Mouse (Mus musculus) midbrain, embryonic 11.5 days (tissue): ENCODE measurements around the gene Sync. TPM values are rescaled to one million over a fixed set of nuclear protein-coding genes. Genes with fewer than 3 reads are reported as not detected.
A peak's percentile ranks its signal among the peaks of the same experiment; 100 is the strongest.

Source experiments
- ATAC-seq: fragments of 200-750 bp; cut with Nextera tagmentation; 2 replicates; pipeline ENCODE4 v1.8.0; 2017; ENCODE audit warnings: moderate TSS enrichment, moderate library complexity; ENCODE audit not compliant: low FRiP score
- DNase-seq: peaks from one replicate; pipeline ENCODE4 v3.0.0; 2015; ENCODE audit warnings: low spot score; ENCODE audit errors: missing footprints
- H3K27ac ChIP-seq: fragments of 300-500 bp; sonication (generic); 2 replicates; pipeline ENCODE4 v1.5.1; 2014; ENCODE audit warnings: low read depth, low read length
- H3K27me3 ChIP-seq: fragments of 300-500 bp; sonication (generic); 2 replicates; pipeline ENCODE4 v1.6.1; 2014; ENCODE audit warnings: mild to moderate bottlenecking, low read length, moderate library complexity, mixed read lengths; ENCODE audit not compliant: control insufficient read depth, insufficient read depth
- H3K36me3 ChIP-seq: fragments of 300-500 bp; sonication (generic); 2 replicates; pipeline ENCODE4 v1.6.1; 2014; ENCODE audit warnings: mild to moderate bottlenecking, low read length, moderate library complexity, mixed read lengths; ENCODE audit not compliant: control insufficient read depth, insufficient read depth
- H3K4me1 ChIP-seq: fragments of 300-500 bp; sonication (generic); 2 replicates; pipeline ENCODE4 v1.6.1; 2014; ENCODE audit warnings: low read length; ENCODE audit not compliant: control insufficient read depth, insufficient read depth
- H3K4me2 ChIP-seq: fragments of 300-500 bp; sonication (generic); 2 replicates; pipeline ENCODE4 v1.6.1; 2014; ENCODE audit warnings: mild to moderate bottlenecking, moderate library complexity
- H3K4me3 ChIP-seq: fragments of 300-500 bp; sonication (generic); 2 replicates; pipeline ENCODE4 v1.5.1; 2014; ENCODE audit warnings: low read depth, low read length
- H3K9ac ChIP-seq: fragments of 300-500 bp; sonication (generic); 2 replicates; pipeline ENCODE4 v1.6.1; 2014; ENCODE audit warnings: low read length
- H3K9me3 ChIP-seq: fragments of 300-500 bp; sonication (generic); 2 replicates; pipeline ENCODE4 v1.6.1; 2016; ENCODE audit warnings: low read length; ENCODE audit not compliant: control insufficient read depth
- WGBS: fragments of 180-500 bp; shearing (Covaris S2); extraction: QIAGEN DNeasy Blood & Tissue Kit; methylation state at CpG from one replicate; pipeline ENCODE4 v1.1.7; 2014; 5-methylcytosine and 5-hydroxymethylcytosine counted together
- polyA plus RNA-seq: library from polyadenylated mRNA; unstranded; fragments of >200 nt; fragmentation: Nextera tagmentation; extraction: Ambion mirVana; gene quantifications from 2 replicates; pipeline ENCODE4 v1.2.1, GENCODE M21; 2014

The Sync gene
- polyA plus RNA-seq, 1 experiment from 2014 or later: 0.53 TPM

DNA sequence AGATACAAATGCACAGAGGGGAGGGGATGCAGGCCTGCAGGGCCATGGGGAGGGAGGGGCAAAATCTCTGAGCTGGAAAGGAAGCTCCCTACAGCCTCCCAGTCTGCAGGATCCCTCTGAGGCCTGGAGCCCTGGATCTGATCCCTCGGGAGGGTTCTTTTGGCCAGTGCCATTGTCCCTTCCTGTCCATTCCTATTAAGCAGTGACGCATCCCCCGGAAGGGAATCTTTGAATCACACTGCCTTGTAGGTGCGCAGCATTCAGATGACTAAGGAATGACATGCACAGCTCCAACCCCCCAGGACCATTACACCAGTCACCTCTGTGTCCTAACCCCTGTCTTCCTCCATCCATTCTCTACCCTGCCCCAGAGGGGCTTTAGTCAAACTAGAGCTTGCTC is 28.3 kb upstream of the Sync start:
- Histone ChIP-seq H3K4me1 (peaks cover 23% of the 10 kb centered on the region), H3K9me3 (no peaks in the 10 kb centered on the region), H3K9ac (0 out of 2 replicates have a peak overlapping the region, but pooled peaks have one; percentile 13), H3K4me2 (no peak overlapping the region), H3K36me3 (no peaks in the 10 kb centered on the region), H3K4me3 (no peak overlapping the region), H3K27ac (no peak overlapping the region), H3K27me3 (no peaks in the 10 kb centered on the region)
- 22% methylated on average over 4 of the region's 4 CpGs for WGBS
- no peak for DNase-seq
- ATAC-seq: no peak

DNA sequence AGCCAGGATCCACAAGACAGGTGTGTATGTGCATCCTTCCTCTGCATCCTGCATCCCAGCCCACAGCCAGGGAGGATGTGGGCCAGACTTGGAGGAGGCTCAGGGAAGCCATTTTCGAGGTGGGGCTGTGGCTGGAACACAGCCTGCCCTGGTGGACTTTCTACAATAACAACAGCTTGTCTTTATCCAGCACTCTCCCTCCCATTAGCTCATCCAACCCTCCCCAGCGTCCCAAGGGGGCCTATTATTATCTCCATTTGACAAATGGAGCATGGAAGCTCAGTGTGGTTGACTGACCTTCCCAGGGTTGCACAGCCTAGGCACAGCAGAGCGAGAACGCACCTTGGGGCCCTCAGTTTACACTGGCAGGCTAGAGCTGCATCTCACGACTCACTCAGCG is 26.7 kb upstream of the Sync start:
- H3K36me3 ChIP-seq: no peaks in the 10 kb centered on the region
- 6% methylated on average over 6 of the region's 6 CpGs for WGBS
- no peak overlapping the region for H3K9ac ChIP-seq
- no peak overlapping the region for H3K4me3 ChIP-seq
- no peaks in the 10 kb centered on the region for H3K9me3 ChIP-seq
- no peak for DNase-seq
- no peaks in the 10 kb centered on the region for H3K27me3 ChIP-seq
- no peak overlapping the region for H3K4me2 ChIP-seq
- no peak for ATAC-seq
- no peak overlapping the region for H3K27ac ChIP-seq
- peaks cover 23% of the 10 kb centered on the region for H3K4me1 ChIP-seq

DNA sequence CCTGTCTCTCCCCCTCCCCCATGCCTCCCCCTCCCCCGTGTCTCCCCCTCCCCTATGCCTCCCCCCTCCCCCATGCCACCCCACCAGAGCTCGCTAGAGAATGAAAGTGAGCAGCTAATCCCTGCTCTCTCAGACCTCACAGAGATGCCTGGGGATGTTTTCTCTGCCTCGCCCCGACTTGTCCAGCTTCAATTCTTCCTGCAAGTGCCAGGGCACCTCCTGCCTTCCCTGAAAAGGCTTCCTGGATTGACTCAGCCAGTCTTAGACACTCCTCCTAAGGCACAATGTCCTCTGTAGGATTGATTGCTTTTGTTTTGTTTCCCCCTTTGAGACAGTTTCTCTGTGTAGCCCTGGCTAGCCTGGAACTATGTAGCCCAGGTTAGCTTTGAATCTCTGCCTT is 26.2 kb upstream of the Sync start, which contains the start of gene C77080:
Gene C77080 (minus strand): TSS at position 209 of the 400 bp plus-strand sequence.
- no peak for DNase-seq

DNA sequence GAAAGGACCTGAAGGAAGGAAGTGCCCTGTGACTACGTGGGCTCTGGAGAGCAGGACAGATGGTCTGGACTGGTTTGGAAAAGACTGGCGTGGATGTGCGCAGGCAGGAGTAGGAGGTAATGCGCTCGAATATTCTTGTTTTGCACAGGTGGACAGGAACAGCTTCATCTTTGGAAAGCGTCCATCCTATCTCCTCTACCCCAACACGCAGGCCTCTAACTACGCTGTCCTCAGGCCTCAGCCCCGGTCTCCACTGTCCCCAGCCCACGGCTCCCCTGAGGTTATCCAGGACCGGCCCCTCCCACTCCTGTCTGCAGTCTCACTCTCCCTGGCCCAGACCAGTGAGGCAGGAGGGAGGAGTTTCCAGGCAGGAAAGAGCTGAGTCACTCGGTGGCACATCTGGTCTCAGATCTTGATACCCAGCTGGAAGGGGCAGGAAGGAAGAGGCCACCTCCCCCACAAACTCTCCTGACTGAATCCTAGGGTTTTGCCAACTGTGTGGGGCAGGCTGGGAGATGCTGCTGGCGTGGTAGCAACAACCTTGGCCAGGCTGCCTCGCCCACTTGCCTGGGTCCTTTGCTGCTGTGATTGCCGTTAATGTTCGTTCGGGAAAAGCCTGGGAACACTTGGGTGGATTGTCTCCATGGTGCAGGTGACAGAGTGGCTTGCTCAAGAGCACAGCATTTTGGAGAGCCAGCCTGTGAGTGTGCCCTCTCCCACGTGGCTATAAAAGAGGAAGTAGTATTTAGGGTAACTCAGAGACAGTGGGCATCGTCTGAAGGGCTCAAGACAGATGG is 24.0 kb upstream of the Sync start:
- Histone ChIP-seq H3K27me3 (no peaks in the 10 kb centered on the region), H3K27ac (no peak overlapping the region), H3K4me1 (peaks cover 15% of the 10 kb centered on the region), H3K4me3 (no peak overlapping the region), H3K9ac (no peak overlapping the region; the same call in 1 of the 2 replicates), H3K4me2 (no peak overlapping the region), H3K9me3 (no peaks in the 10 kb centered on the region), H3K36me3 (no peaks in the 10 kb centered on the region)
- ATAC-seq: peak; percentile 50; the same call in 1 of the 2 replicates
- 44% methylated on average over 19 of the region's 19 CpGs for WGBS
- DNase-seq: no peak

More for the DNA sequence above, 26.2 kb upstream of the Sync start, which contains the start of gene C77080:
- Histone ChIP-seq H3K4me3 (no peak within 1 kb of the TSS), H3K36me3 (no peaks in the 10 kb centered on the region), H3K27me3 (no peaks in the 10 kb centered on the region), H3K4me2 (no peak within 1 kb of the TSS), H3K9ac (no peak within 1 kb of the TSS), H3K27ac (no peak within 1 kb of the TSS), H3K9me3 (no peaks in the 10 kb centered on the region), H3K4me1 (peaks cover 22% of the 10 kb centered on the region)
- ATAC-seq: no peak
- WGBS: 0% methylated on average over 3 of the region's 4 CpGs

DNA sequence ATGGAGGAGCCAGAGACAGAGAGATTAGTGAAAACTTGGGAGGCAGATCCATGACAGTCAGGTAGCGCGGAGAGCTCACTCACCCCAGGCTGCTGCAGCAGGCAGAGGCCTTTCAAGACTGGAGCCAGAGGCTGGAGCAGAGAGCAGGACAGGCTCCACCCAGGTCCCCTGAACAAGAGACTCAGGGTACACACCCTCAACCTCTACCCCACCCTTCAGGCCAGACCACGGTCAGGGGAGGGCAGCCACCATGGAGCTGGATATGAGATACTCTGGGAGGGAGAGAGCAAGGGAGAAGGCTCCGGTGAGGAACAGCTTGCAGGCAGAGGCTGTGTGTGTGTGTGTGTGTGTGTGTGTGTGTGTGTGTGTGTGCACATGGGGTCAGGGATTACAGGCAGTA is 21.2 kb upstream of the Sync start:
- no peak for DNase-seq
- WGBS: 90% methylated on average over 4 of the region's 4 CpGs
- Histone ChIP-seq H3K27ac (no peak overlapping the region), H3K36me3 (no peaks in the 10 kb centered on the region), H3K9ac (no peak overlapping the region), H3K4me2 (no peak overlapping the region), H3K9me3 (no peaks in the 10 kb centered on the region), H3K4me3 (no peak overlapping the region), H3K27me3 (no peaks in the 10 kb centered on the region), H3K4me1 (peaks cover 10% of the 10 kb centered on the region; the same call in 1 of the 2 replicates)
- no peak for ATAC-seq

DNA sequence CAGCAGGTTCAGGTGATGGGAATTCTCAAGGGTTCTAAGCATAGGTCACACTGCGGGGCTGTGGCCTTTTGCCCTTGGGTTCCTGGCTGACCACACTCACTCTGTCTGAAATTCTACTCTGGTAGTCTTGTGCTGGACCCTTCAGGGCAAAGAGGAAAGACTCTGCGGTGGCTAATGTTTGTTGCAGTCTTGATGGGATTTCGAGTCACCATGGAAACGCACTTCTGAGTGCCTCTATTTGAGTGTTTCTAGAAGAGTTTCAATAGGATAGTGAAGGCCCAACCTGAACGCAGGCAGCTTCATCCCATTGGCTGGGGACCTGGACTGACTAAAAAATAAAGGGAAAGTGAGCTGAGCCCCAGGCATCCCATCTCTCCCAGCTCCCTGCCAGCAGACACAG is 20.6 kb upstream of the Sync start:
- H3K4me1 ChIP-seq: peaks cover 7% of the 10 kb centered on the region; the same call in 1 of the 2 replicates
- no peak overlapping the region for H3K4me2 ChIP-seq
- no peaks in the 10 kb centered on the region for H3K36me3 ChIP-seq
- no peak for ATAC-seq
- WGBS: 62% methylated on average over 5 of the region's 5 CpGs
- H3K27me3 ChIP-seq: no peaks in the 10 kb centered on the region
- no peak for DNase-seq
- no peak overlapping the region for H3K9ac ChIP-seq
- no peak overlapping the region for H3K27ac ChIP-seq
- H3K9me3 ChIP-seq: no peaks in the 10 kb centered on the region
- no peak overlapping the region for H3K4me3 ChIP-seq

DNA sequence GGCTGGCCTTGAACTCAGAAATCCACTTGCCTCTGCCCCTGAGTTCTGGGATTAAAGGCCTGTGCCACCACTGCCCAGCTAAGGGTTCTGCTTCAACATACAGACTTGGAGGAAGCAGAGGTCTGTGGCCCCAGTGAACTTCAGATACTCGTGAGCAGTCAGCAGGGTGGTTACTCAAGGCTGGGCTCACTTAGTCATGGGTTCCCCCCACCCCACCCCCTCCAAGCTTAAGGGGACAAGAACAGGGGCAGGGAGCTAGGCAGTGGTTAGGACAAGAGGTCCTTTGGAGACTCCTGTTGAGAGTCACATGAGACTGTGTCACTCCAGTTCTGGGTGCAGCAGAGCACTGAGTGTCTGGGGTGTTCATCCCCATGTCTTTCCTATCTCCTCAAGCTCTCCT is 18.7 kb upstream of the Sync start:
- no peaks in the 10 kb centered on the region; the same call in 1 of the 2 replicates for H3K4me1 ChIP-seq
- no peaks in the 10 kb centered on the region for H3K36me3 ChIP-seq
- no peak overlapping the region for H3K27ac ChIP-seq
- no peak overlapping the region for H3K4me2 ChIP-seq
- H3K9me3 ChIP-seq: no peaks in the 10 kb centered on the region
- H3K27me3 ChIP-seq: no peaks in the 10 kb centered on the region
- WGBS: 50% methylated on average over 1 of the region's 1 CpGs
- no peak overlapping the region for H3K4me3 ChIP-seq
- H3K9ac ChIP-seq: no peak overlapping the region
- no peak for DNase-seq
- no peak for ATAC-seq

DNA sequence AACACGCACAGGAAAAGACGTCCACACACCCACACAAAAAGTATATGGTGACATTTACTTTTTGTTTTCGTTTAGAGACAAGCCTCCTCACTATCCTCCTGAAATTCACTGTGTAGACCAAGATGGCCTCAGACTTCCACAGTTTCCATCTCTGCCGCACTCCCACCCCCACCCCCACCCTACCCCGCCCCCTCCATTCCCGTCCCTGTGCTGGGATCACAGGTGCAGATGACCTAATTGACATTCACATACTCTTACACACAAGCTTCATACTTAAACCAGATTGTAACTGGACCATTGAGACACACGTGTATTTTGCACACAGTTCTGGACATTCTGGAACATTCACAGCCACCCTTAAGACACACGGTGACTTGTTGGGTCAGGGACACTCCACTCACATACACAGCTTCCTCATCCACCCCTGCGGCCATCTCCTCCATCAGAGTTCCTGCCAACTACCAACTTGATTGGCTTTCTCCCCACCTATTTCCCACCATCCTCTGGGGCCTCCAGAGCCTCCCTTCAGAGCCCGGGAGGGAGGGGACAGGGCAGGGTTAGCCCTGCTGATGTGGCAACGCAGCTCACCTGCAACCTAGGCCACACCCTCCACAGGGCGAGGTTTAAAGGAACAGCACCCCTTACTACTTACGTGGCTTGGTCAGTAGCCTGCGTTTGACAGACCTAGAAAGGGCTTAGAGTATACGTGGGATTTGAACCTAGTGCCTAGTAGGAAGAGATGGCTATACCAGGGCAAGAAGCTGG is 15.2 kb upstream of the Sync start:
- H3K9me3 ChIP-seq: no peaks in the 10 kb centered on the region
- 29% methylated on average over 15 of the region's 15 CpGs for WGBS
- no peak overlapping the region for H3K9ac ChIP-seq
- no peak overlapping the region for H3K27ac ChIP-seq
- ATAC-seq (no peak), DNase-seq (no peak)
- H3K4me3 ChIP-seq: no peak overlapping the region
- H3K4me2 ChIP-seq: no peak overlapping the region
- H3K36me3 ChIP-seq: no peaks in the 10 kb centered on the region
- no peaks in the 10 kb centered on the region for H3K27me3 ChIP-seq
- no peaks in the 10 kb centered on the region for H3K4me1 ChIP-seq

DNA sequence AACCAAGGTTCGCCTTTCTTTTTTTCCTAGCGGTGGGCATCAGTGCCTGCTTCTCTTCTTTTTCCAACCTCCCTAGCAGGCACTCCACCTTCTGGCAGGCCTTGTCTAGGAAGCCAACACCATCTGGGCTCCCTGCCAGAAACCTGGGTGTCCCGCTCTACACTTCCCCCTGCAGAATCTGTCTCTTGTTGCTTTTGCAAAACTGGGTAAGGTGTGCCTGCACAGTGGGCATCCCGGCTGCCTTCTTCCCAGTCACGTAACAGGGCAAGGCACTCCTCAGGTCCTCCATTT is 14.7 kb upstream of the Sync start:
- Histone ChIP-seq H3K36me3 (no peaks in the 10 kb centered on the region), H3K27me3 (no peaks in the 10 kb centered on the region), H3K4me1 (no peaks in the 10 kb centered on the region), H3K27ac (no peak overlapping the region), H3K4me3 (no peak overlapping the region), H3K9me3 (no peaks in the 10 kb centered on the region), H3K9ac (no peak overlapping the region), H3K4me2 (no peak overlapping the region)
- DNase-seq: peak; percentile 75
- 53% methylated on average over 5 of the region's 5 CpGs for WGBS
- ATAC-seq: no peak
